Mouse (Mus musculus): ENCODE measurements around the gene Lrrc2.

GRCm38 (mm10) chr9:110931573-110931972, 19.8 kb upstream of the Lrrc2 start:
- TF ChIP-seq POLR2A (IDR thresholded peaks at IDR 0.05; ENCODE audit: borderline replicate concordance, extremely low read depth, low read depth, low read length) (no peak), CTCF (IDR thresholded peaks at IDR 0.05; ENCODE audit: insufficient read depth, low read length) (no peak)
